Mouse (Mus musculus) forebrain, embryonic 16.5 days (tissue): Measurements from ENCODE around the gene Mapk1ip1l. TPM values are rescaled to one million over a fixed set of nuclear protein-coding genes. Genes with fewer than 3 reads are reported as not detected.

Experiments
- ATAC-seq: fragments of 200-750 bp; cut with Nextera tagmentation; 2 replicates; pipeline ENCODE4 v1.8.0; 2017; ENCODE audit warnings: mild to moderate bottlenecking, moderate library complexity
- H3K27ac ChIP-seq: fragments of 300-500 bp; sonication (generic); 2 replicates; pipeline ENCODE4 v1.5.1; 2014; ENCODE audit warnings: low read length, control low read depth
- H3K27me3 ChIP-seq: fragments of 300-500 bp; sonication (generic); replicated peaks from 2 replicates; pipeline ENCODE4 v1.6.1; 2014; ENCODE audit warnings: low read length; ENCODE audit not compliant: control insufficient read depth, insufficient read depth
- H3K36me3 ChIP-seq: fragments of 300-500 bp; sonication (generic); 2 replicates; pipeline ENCODE4 v1.6.1; 2014; ENCODE audit not compliant: control insufficient read depth, insufficient read depth
- H3K4me1 ChIP-seq: fragments of 300-500 bp; sonication (generic); replicated peaks from 2 replicates; pipeline ENCODE4 v1.6.1; 2014; ENCODE audit warnings: low read length; ENCODE audit not compliant: control insufficient read depth, insufficient read depth
- H3K4me2 ChIP-seq: fragments of 300-500 bp; sonication (generic); 2 replicates; pipeline ENCODE4 v1.6.1; 2014; ENCODE audit warnings: mild to moderate bottlenecking, low read length, control low read depth
- H3K4me3 ChIP-seq: fragments of 300-500 bp; sonication (generic); replicated peaks from 2 replicates; pipeline ENCODE4 v1.5.1; 2014; ENCODE audit warnings: mild to moderate bottlenecking, low read length, control low read depth
- H3K9ac ChIP-seq: fragments of 300-500 bp; sonication (generic); replicated peaks from 2 replicates; pipeline ENCODE4 v1.6.1; 2014; ENCODE audit warnings: low read depth, low read length, control low read depth
- H3K9me3 ChIP-seq: fragments of 300-500 bp; sonication (generic); 2 replicates; pipeline ENCODE4 v1.6.1; 2016; ENCODE audit warnings: low read length; ENCODE audit not compliant: control insufficient read depth
- WGBS: fragments of 180-500 bp; shearing (Covaris S2); extraction: QIAGEN DNeasy Blood & Tissue Kit; methylation state at CpG from one replicate; pipeline ENCODE4 v1.1.7; 2014; 5-methylcytosine and 5-hydroxymethylcytosine counted together
- polyA plus RNA-seq: library from polyadenylated mRNA; unstranded; fragments of >200 nt; fragmentation: Nextera tagmentation; extraction: Ambion mirVana; gene quantifications from 2 replicates; pipeline ENCODE4 v1.2.1, GENCODE M21; 2015

Mapk1ip1l gene
- polyA plus RNA-seq, 1 experiment from 2014 or later = 62.1 TPM

- Histone ChIP-seq H3K4me1 (peaks cover 18% of the 10 kb centered on the region), H3K9ac (no peak overlapping the region), H3K4me2 (no peak overlapping the region), H3K27ac (no peak overlapping the region), H3K4me3 (no peak overlapping the region), H3K9me3 (no peaks in the 10 kb centered on the region), H3K27me3 (no peaks in the 10 kb centered on the region), H3K36me3 (no peaks in the 10 kb centered on the region)
- ATAC-seq = no peak
- WGBS = 42% methylated on average over 21 of the region's 21 CpGs
Observed at GRCm38 (mm10) chr14:47364742-47365449, 66.8 kb downstream of the Mapk1ip1l start.

GRCm38 (mm10) chr14:47366881-47367321 is 68.8 kb downstream of the Mapk1ip1l start:
- Histone ChIP-seq H3K9me3 (no peaks in the 10 kb centered on the region), H3K27me3 (peaks cover 7% of the 10 kb centered on the region; the same call in 1 of the 2 replicates), H3K27ac (peak overlapping the region; percentile 45; the same call in 1 of the 2 replicates), H3K36me3 (no peaks in the 10 kb centered on the region), H3K4me1 (peaks cover 18% of the 10 kb centered on the region), H3K4me2 (no peak overlapping the region), H3K4me3 (no peak overlapping the region), H3K9ac (no peak overlapping the region)
- ATAC-seq = peak; percentile 92
- 16% methylated on average over 7 of the region's 7 CpGs for WGBS

GRCm38 (mm10) chr14:47367461-47367860 is 69.4 kb downstream of the Mapk1ip1l start, which contains the start of gene Lgals3:
TSS of gene Lgals3 (plus strand) at chr14:47367751.
- Histone ChIP-seq H3K36me3 (no peaks in the 10 kb centered on the region), H3K27me3 (peaks cover 7% of the 10 kb centered on the region; the same call in 1 of the 2 replicates), H3K4me1 (peaks cover 18% of the 10 kb centered on the region), H3K9ac (no peak within 1 kb of the TSS), H3K27ac (peak within 1 kb of the TSS; percentile 45; the same call in 1 of the 2 replicates), H3K4me3 (no peak within 1 kb of the TSS), H3K9me3 (no peaks in the 10 kb centered on the region), H3K4me2 (peak within 1 kb of the TSS; percentile 38; the same call in 1 of the 2 replicates)
- peak; percentile 91 for ATAC-seq
- 28% methylated on average over 9 of the region's 9 CpGs for WGBS

GRCm38 (mm10) chr14:47369741-47370140 is 71.7 kb downstream of the Mapk1ip1l start:
- Histone ChIP-seq H3K36me3 (no peaks in the 10 kb centered on the region), H3K4me2 (no peak overlapping the region), H3K9me3 (no peaks in the 10 kb centered on the region), H3K4me1 (peaks cover 25% of the 10 kb centered on the region), H3K27ac (no peak overlapping the region), H3K9ac (no peak overlapping the region), H3K4me3 (no peak overlapping the region), H3K27me3 (peaks cover 22% of the 10 kb centered on the region)
- WGBS = 91% methylated on average over 5 of the region's 5 CpGs
- ATAC-seq = no peak

GRCm38 (mm10) chr14:47370790-47371189 is 72.7 kb downstream of the Mapk1ip1l start:
- Histone ChIP-seq H3K4me3 (no peak overlapping the region), H3K27ac (no peak overlapping the region), H3K4me1 (peaks cover 25% of the 10 kb centered on the region), H3K9ac (no peak overlapping the region), H3K9me3 (no peaks in the 10 kb centered on the region), H3K36me3 (no peaks in the 10 kb centered on the region), H3K27me3 (peaks cover 28% of the 10 kb centered on the region), H3K4me2 (no peak overlapping the region)
- WGBS = 79% methylated on average over 3 of the region's 3 CpGs
- ATAC-seq = no peak

- no peak overlapping the region for H3K4me2 ChIP-seq
- ATAC-seq = no peak
Observed at GRCm38 (mm10) chr14:47371689-47372088, 73.6 kb downstream of the Mapk1ip1l start.

More at GRCm38 (mm10) chr14:47371689-47372088, 73.6 kb downstream of the Mapk1ip1l start:
- peaks cover 32% of the 10 kb centered on the region for H3K27me3 ChIP-seq
- H3K9me3 ChIP-seq = no peaks in the 10 kb centered on the region
- no peak overlapping the region for H3K4me3 ChIP-seq
- no peak overlapping the region for H3K27ac ChIP-seq
- H3K4me1 ChIP-seq = peaks cover 19% of the 10 kb centered on the region
- WGBS = 73% methylated on average over 6 of the region's 6 CpGs
- no peaks in the 10 kb centered on the region for H3K36me3 ChIP-seq
- H3K9ac ChIP-seq = no peak overlapping the region

Other genes with a start within 250 kb of the Mapk1ip1l start
- gene Gch1, start 108.9 kb upstream of the Mapk1ip1l start, polyA plus RNA-seq = 1.5 and 2.3 TPM in 2 replicates
- gene Wdhd1, start 21.4 kb upstream of the Mapk1ip1l start, polyA plus RNA-seq = 16.1 and 17.2 TPM in 2 replicates
- gene Socs4, start 21.3 kb upstream of the Mapk1ip1l start, polyA plus RNA-seq = 2.6 and 2.9 TPM in 2 replicates
- gene Lgals3, start 69.5 kb downstream of the Mapk1ip1l start, polyA plus RNA-seq = 2.2 and 2.9 TPM in 2 replicates
- gene Dlgap5, start 120.1 kb downstream of the Mapk1ip1l start, polyA plus RNA-seq = 15.9 and 16.5 TPM in 2 replicates
- 20.3 and 23.1 TPM in 2 replicates for gene Fbxo34, start 152.2 kb downstream of the Mapk1ip1l start, polyA plus RNA-seq